Mouse (Mus musculus) bone marrow, adult 2 months (tissue): ENCODE measurements at regions not wholly inside any gene's neighbourhood (a gene's known extent, or its start where the extent isn't known, plus 50 kb on each side); places are given as distances from the start of the nearest gene placed in this dataset.

ENCODE experiments used
- H3K27ac ChIP-seq: fragments of 200-500 bp; 2 replicates; pipeline ENCODE4 v1.5.1; 2012; ENCODE audit warnings: low read depth, mild to moderate bottlenecking, control low read depth, inconsistent platforms, low read length; ENCODE audit not compliant: control insufficient read depth, poor library complexity, insufficient read depth
- H3K4me1 ChIP-seq: fragments of 200-500 bp; 2 replicates; pipeline ENCODE4 v1.6.1; 2011; ENCODE audit warnings: low read length; ENCODE audit not compliant: control insufficient read depth, insufficient read depth
- H3K4me3 ChIP-seq: fragments of 200-500 bp; replicated peaks from 2 replicates; pipeline ENCODE3; 2011; ENCODE audit warnings: mild to moderate bottlenecking, low read depth, low read length, control low read depth; ENCODE audit not compliant: control insufficient read depth
- CTCF ChIP-seq: fragments of 200-500 bp; IDR thresholded peaks from 2 replicates; pipeline ENCODE4 v1.5.1; 2011; ENCODE audit warnings: low read length, control low read depth; ENCODE audit not compliant: control insufficient read depth, insufficient read depth
- POLR2A ChIP-seq: fragments of 200-500 bp; IDR thresholded peaks from 2 replicates; pipeline ENCODE4 v1.6.1; 2011; ENCODE audit warnings: low read depth, mild to moderate bottlenecking, control low read depth, low read length, borderline replicate concordance; ENCODE audit not compliant: control insufficient read depth
- WGBS: fragments of 180-500 bp; shearing (Covaris S2); methylation state at CpG from one replicate; pipeline ENCODE4 v1.1.7; 2018; 5-methylcytosine and 5-hydroxymethylcytosine counted together

DNA sequence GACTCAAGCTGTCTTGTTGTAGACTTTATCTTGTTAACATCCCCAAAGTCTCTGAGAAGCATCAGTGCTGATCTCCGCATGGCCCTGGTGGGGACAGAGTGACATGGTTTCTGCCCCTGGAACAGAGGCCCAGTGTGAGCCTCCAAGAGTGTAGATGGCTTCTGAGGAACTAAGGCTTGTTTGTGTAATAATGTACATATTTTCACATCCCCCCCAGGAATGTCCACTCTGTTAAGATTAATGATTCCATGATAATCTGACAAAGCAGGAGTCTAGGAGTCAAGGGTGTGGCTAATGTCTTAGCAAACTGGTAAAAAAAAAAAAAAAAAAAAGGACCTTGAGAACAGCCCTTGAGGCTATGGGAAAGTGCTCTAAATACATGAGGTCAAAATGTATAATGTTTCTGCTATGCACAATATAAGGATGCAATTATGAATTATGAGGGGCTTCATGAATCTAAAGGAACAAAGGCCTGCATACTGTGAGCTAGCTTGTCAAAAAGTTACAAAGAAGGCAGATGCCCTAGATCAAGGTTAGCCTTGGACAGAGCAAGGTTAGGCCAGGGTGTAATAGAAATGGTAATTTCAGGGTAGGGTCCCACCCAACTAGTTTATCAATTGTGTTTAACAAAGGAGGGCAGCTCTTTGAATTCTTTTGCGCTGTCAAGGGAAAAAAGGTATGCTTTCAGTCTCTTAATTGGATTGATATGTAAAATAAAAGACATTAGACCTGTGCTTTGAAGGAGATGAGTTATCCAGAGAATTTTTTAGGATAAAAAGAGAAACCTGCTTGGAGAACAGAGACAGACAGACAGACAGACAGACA, 886.3 kb downstream of the Gsdmc2 start:
- Histone ChIP-seq H3K4me1 (no peaks in the 10 kb centered on the region), H3K4me3 (no peak overlapping the region), H3K27ac (no peak overlapping the region)
- WGBS: 87% methylated on average over 2 of the region's 2 CpGs
- TF ChIP-seq CTCF (no peak), POLR2A (no peak)

DNA sequence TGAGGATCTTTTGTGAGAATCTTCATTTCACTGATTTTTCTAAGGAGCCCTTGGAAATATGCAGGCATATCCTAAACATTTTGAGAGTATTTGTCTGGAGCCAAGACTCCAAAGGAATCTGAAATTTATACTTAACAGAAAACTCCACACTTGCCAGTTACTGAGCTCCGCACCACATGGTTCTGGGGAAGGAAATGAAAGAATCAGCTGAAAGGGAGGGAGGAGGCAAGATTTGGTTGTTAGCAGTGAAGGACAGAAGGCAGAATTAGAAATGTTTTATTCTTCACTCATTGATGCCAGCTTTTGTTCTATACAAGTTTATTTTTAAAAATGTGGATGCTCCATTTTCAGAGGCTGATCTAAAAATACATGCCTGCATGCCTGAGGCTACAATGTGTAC, 890.1 kb downstream of the Gsdmc2 start:
- TF ChIP-seq POLR2A: no peak
- no peak for TF ChIP-seq CTCF
- WGBS: 65% methylated on average over 1 of the region's 1 CpGs
- no peaks in the 10 kb centered on the region for H3K4me1 ChIP-seq
- no peak overlapping the region for H3K4me3 ChIP-seq
- H3K27ac ChIP-seq: no peak overlapping the region

DNA sequence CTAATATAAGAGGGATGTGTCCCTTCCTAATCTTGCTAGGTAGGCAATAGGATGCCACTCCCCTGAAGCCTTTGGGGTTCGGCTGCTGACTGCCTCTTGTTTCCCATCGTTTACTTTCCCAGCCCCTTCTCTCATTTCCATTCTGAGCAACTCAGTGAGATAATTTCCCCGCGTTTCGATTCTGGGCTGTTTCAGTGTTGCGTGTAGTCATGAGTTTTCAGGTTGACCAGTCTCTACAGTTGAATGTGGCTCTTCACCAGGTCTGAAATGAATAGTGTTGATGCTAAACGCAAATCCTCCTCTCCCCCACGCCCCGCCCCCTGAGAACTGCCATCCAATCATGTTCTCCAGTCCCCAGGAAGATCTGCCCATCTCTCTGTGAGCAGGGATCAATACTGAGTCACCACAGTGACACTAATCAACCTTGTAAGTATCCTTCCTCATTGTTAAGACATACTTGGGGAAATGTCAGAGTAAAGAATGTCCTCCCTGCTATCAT, 890.6 kb downstream of the Gsdmc2 start:
- no peak overlapping the region for H3K4me3 ChIP-seq

DNA sequence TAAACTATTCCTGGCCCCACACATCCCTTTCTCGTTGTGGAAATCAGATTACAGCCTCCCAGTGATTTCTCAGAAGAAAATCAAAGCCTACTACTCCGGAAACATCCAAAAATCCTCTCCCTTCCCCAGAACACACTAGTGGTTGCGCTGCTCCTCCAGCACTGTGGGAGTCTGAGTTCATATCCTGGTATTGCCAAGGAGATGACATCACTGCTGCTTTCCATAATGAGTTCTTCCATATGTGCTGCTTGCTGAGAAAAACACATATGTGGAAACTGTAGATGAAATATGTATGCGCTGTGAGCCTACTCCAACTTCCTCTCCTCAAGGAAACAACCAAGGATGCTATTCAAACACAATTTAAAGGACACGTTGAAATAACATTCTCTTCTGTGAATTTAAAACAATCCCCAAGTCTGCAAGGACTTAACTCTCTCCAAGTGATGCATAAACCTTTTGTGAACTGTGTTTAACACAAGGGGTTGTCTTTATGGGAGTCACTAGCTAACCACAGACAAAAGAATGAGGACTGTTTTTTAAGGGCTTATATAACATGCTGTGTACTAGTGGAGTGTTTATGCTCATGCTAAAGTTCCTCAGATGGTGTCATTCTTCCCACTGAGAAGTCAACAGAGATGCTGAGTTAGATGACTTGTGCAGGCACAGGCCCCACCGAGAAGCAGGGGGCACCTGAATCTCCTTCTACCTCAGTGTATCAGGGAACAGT, 891.6 kb downstream of the Gsdmc2 start:
- Histone ChIP-seq H3K4me3 (no peak overlapping the region), H3K4me1 (no peaks in the 10 kb centered on the region), H3K27ac (no peak overlapping the region)
- TF ChIP-seq CTCF (no peak), POLR2A (no peak)
- 74% methylated on average over 6 of the region's 6 CpGs for WGBS

More for the DNA sequence above, 890.6 kb downstream of the Gsdmc2 start:
- H3K4me1 ChIP-seq: no peaks in the 10 kb centered on the region
- TF ChIP-seq CTCF: no peak
- no peak for TF ChIP-seq POLR2A
- 84% methylated on average over 9 of the region's 9 CpGs for WGBS
- no peak overlapping the region for H3K27ac ChIP-seq

DNA sequence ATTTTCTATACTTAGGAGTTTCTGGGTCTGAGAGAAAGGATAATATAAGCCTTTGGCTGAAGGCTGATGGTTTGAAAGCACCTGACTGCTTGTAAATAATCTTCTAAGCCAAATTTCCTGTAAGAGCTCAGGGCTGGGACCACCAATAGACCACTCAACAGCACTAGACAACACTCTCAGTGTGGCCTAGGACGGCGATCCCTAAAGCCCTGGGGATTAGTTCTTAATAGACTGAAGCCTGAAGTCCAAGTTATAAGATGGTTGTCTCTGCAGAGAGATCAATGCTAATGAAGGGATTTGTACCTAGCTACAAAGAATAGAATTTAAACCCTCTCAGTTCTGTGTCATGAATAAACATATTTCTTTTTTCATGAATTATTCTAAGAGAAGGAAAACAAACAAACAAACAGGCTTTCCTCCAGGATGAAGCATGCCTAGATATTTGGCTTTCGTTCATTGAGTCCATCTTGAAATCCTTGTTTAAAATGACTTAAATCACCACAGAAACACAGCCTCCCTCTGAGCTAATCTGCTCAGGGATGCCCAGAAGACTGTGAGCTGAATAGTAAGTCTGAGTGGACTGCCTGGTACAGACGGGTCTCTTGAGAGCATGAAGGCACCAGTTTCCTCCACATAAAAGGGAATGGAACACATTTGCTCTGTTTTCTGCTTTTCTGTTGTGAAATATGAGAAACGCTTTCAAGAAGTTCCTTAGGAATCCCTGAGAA, 892.3 kb downstream of the Gsdmc2 start:
- no peaks in the 10 kb centered on the region for H3K4me1 ChIP-seq
- TF ChIP-seq POLR2A (no peak), CTCF (no peak)
- no peak overlapping the region for H3K27ac ChIP-seq
- H3K4me3 ChIP-seq: no peak overlapping the region
- WGBS: 76% methylated on average over 5 of the region's 5 CpGs

DNA sequence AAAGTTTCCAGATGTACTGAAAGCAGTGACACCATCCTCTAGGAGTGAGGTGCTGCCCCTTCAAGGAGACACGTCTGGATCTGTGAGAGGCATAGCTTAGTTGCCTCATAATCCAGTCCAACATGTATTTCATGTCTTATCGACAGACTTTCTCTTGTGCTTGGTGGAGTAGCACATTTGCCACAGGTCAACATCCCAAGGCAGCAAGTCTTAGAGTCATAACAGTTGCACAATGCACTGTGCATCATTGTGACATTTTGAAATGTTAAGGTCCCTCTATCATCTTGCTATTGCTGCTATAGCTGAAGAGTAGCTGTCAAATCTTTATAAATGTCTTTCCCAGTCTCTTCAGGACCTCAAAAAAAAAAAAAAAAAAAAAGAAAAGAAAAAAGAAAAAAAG, 905.6 kb downstream of the Gsdmc2 start:
- no peaks in the 10 kb centered on the region for H3K4me1 ChIP-seq
- no peak overlapping the region for H3K4me3 ChIP-seq
- TF ChIP-seq CTCF: no peak
- TF ChIP-seq POLR2A: no peak
- H3K27ac ChIP-seq: no peak overlapping the region
- 85% methylated on average over 2 of the region's 2 CpGs for WGBS

DNA sequence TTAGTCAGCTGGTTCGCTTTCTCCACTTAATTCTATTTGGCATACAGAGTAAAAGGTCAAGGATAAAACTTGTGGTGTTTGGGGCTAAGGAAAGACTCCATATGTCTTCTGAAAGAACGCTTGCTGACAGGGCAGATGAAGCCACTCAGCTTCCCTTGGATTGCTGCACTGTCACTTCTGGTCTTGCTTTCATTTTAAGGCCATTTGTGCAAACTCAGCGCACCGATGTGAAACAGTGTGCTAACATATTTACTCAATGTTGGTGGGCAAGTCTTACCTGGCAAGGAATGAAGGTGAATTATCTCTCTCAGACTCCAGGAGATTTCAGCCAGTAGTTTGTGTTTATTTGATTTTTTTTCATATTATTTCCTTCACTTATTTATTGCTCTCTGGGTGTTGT, 907.2 kb downstream of the Gsdmc2 start:
- WGBS: 81% methylated on average over 4 of the region's 4 CpGs
- Histone ChIP-seq H3K27ac (no peak overlapping the region), H3K4me3 (no peak overlapping the region), H3K4me1 (no peaks in the 10 kb centered on the region)
- TF ChIP-seq POLR2A: no peak
- TF ChIP-seq CTCF: no peak

DNA sequence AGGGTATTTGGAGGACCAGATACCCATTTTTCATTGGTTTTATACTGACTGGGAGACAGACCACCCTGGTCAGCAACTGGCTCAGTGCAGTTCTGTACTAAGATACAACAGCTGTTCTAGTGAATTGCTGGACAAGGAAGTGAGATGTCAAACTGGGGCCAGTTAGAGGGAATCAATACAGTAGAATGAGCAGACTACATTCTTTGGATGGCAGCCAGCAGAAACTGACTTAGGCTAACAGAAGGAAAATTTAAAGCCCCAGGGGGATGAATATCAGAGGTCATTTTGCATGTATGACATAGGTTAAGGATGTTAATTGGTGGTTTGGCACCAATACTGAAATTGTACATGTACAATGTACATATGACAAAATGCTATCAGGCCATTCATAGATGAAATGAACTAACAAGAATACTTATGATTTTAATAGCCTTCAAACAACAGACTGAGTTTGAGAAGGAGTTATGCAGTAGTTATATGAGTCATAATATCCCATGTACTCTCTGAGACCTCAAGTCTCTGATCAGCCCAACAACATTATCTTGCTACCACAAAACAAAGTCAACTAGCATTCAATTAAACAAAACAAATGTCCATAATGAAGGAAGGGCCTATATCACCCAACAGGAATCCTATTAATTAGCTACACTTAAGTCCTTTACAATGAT, 910.3 kb downstream of the Gsdmc2 start:
- H3K27ac ChIP-seq: no peak overlapping the region
- TF ChIP-seq POLR2A: no peak
- H3K4me1 ChIP-seq: no peaks in the 10 kb centered on the region
- no peak overlapping the region for H3K4me3 ChIP-seq
